ENCODE assay signal across 8 mouse cellular contexts in genomic region chr9:30448459-30448858, GRCm38 (mm10). TPM values are rescaled to one million over a fixed set of nuclear protein-coding genes. Genes with fewer than 3 reads are reported as not detected.
DNase-seq lines count a peak whose midpoint lies in the region; ATAC-seq lines count a peak whose summit lies in the region.
"Had no signal": no experiment of that assay in that cellular context is flagged by ENCODE, and none has a peak within 500 bp of the region (broad histone marks: within the 10 kb centered on the region; RNA-seq: fewer than 3 reads in every experiment).

No protein-coding gene starts in this region.

- DNase-seq in kidney, postnatal 10 days = peak; percentile 40
- DNase-seq in CD4-positive helper T cell, adult 2 months (ENCODE audit: low read depth, low spot score) = peak; percentile 22
- DNase-seq in MN1 (ENCODE audit: low spot score) = peak; percentile 18
- DNase-seq in frontal cortex, postnatal 36 days (ENCODE audit: low spot score in 2 of 2) = peak; percentile 22 to 66
- DNase-seq in spleen, postnatal 4 days (ENCODE audit: low spot score in 2 of 2) = no peak

- H3K9ac ChIP-seq in kidney, embryonic 15.5 days = no peak overlapping the region

- no peaks in the 10 kb centered on the region for H3K9me3 ChIP-seq in kidney, embryonic 15.5 days (replicated peaks)

- H3K27ac ChIP-seq in kidney, embryonic 15.5 days = no peak overlapping the region
- H3K27ac ChIP-seq: macrophage had no signal

- no peak for ATAC-seq in kidney, embryonic 15.5 days (replicated peaks; ENCODE audit: low FRiP score)
- peak; percentile 92 for ATAC-seq in megakaryocyte, adult 5-6 weeks (ENCODE audit: poor library complexity, severe bottlenecking)

- H3K36me3 ChIP-seq in kidney, embryonic 15.5 days = peaks cover 68% of the 10 kb centered on the region

- peaks cover 10% of the 10 kb centered on the region for H3K4me1 ChIP-seq in kidney, embryonic 15.5 days

- H3K4me2 ChIP-seq in kidney, embryonic 15.5 days = no peak overlapping the region

- no peaks in the 10 kb centered on the region for H3K27me3 ChIP-seq in kidney, embryonic 15.5 days

- WGBS in kidney, embryonic 15.5 days = 48% methylated on average over 4 of the region's 4 CpGs

- H3K4me3 ChIP-seq in kidney, embryonic 15.5 days (replicated peaks) = no peak overlapping the region

RNA-seq across cellular contexts. Expression of gene Snx19, which starts 21.6 kb away (rescaled TPM):
- 18.9 and 20.0 TPM in 2 replicates for polyA plus RNA-seq in kidney, embryonic 15.5 days (2015; fragmentation: Nextera tagmentation; extraction: Ambion mirVana)
- total RNA-seq in megakaryocyte, adult 5-6 weeks (2015) = 8.2 and 10.4 TPM in 2 replicates
- 10.8 and 11.3 TPM in 2 replicates for total RNA-seq in megakaryocyte, adult 5-6 weeks (2017)

Comparison
In these comparisons a context has a peak if more than half of its experiments do, and no peak if none do; other contexts are left out.
1. DNase-seq: peak in kidney, postnatal 10 days (single experiment), CD4-positive helper T cell, adult 2 months (single experiment), MN1 (single experiment) and frontal cortex, postnatal 36 days (2 of 2); none in spleen, postnatal 4 days (0 of 2).